16 mouse cellular contexts compared by ENCODE assay signal in the genomic region with DNA sequence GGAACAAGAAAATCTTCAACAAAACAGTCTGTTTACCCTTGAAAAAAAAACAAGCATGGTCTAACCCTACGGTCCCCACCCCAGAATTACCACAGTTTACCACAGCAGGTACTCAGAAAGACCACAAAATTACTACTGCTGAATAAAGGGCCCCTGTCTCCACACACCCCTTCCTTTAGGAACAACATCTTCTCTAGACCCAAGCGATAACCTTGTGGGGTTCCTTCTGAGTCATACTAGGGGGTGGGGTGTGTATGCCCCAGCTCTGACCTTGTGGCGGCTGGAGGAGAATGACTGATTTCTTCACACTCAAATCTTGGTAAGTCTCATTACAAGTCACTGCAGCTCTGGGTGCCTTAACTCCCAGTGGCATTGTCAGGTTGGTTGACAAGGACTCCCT.
A peak's percentile ranks its signal among the peaks of the same experiment; 100 is the strongest.
DNase-seq lines count a peak whose midpoint lies in the region; ATAC-seq and TF ChIP-seq lines count a peak whose summit lies in the region.
"Had no signal": no experiment of that assay in that cellular context is flagged by ENCODE, and none has a peak within 500 bp of the region (broad histone marks: within the 10 kb centered on the region; RNA-seq: fewer than 3 reads in every experiment).

No protein-coding gene starts in this region.

- no peak overlapping the region for H3K4me2 ChIP-seq in intestine, postnatal 0 days (replicated peaks; ENCODE audit: low read depth)
- H3K4me2 ChIP-seq: embryonic facial prominence, embryonic 13.5 days; lung, embryonic 15.5 days; midbrain, embryonic 12.5 days; neural tube, embryonic 15.5 days had no signal

- TF ChIP-seq CTCF in intestine, postnatal 0 days (IDR thresholded peaks at IDR 0.05; ENCODE audit: low read depth): no peak

- no peak overlapping the region for H3K9ac ChIP-seq in intestine, postnatal 0 days (ENCODE audit: low read depth, low read length)
- H3K9ac ChIP-seq: embryonic facial prominence, embryonic 13.5 days; lung, embryonic 15.5 days; midbrain, embryonic 12.5 days; neural tube, embryonic 15.5 days had no signal

- no peak overlapping the region for H3K4me3 ChIP-seq in intestine, postnatal 0 days (ENCODE audit: low read depth, low read length)
- H3K4me3 ChIP-seq: embryonic facial prominence, embryonic 13.5 days; left cerebral cortex, adult 2 months; lung, embryonic 15.5 days; midbrain, embryonic 12.5 days; neural tube, embryonic 15.5 days had no signal

- no peaks in the 10 kb centered on the region for H3K36me3 ChIP-seq in intestine, postnatal 0 days (ENCODE audit: control insufficient read depth, insufficient read depth)
- H3K36me3 ChIP-seq: embryonic facial prominence, embryonic 13.5 days; lung, embryonic 15.5 days; midbrain, embryonic 12.5 days; neural tube, embryonic 15.5 days had no signal

- H3K9me3 ChIP-seq in intestine, postnatal 0 days (ENCODE audit: control insufficient read depth): no peaks in the 10 kb centered on the region
- H3K9me3 ChIP-seq: embryonic facial prominence, embryonic 13.5 days; lung, embryonic 15.5 days; midbrain, embryonic 12.5 days; neural tube, embryonic 15.5 days had no signal

- intact Hi-C loops in left cerebral cortex, postnatal 25 days (cut with DNase I): no loop called here

- 43% methylated on average over 3 of the region's 3 CpGs for WGBS in intestine, postnatal 0 days

- ATAC-seq in intestine, postnatal 0 days: peak; percentile 44

- peaks cover 10% of the 10 kb centered on the region; the same call in 1 of the 2 replicates for H3K4me1 ChIP-seq in intestine, postnatal 0 days (replicated peaks; ENCODE audit: control insufficient read depth, insufficient read depth, low read length)

- peak; percentile 54 for DNase-seq in 3T3-L1 (ENCODE audit: low read depth, low spot score)
- DNase-seq in CD4-positive helper T cell, adult 2 months (ENCODE audit: low read depth, low spot score): peak; percentile 66
- peak; percentile 70 for DNase-seq in adrenal gland, adult 8-10 months
- DNase-seq in left cerebral cortex, postnatal 25 days (ENCODE audit: low spot score in 2 of 2): no peak
- no peak for DNase-seq in spleen, postnatal 14 days (ENCODE audit: low spot score in 2 of 2)
- DNase-seq in gastrocnemius, postnatal 25 days: no peak
- DNase-seq in cerebellum, adult 11-12 months: no peak
- DNase-seq: cerebellum, postnatal 10 days; kidney, postnatal 10 days; liver had no signal

- no peaks in the 10 kb centered on the region for H3K27me3 ChIP-seq in intestine, postnatal 0 days (replicated peaks; ENCODE audit: control insufficient read depth, insufficient read depth, low read length)
- H3K27me3 ChIP-seq: embryonic facial prominence, embryonic 13.5 days; lung, embryonic 15.5 days; midbrain, embryonic 12.5 days; neural tube, embryonic 15.5 days had no signal

- H3K27ac ChIP-seq in intestine, postnatal 0 days (ENCODE audit: low read depth, low read length): no peak overlapping the region
- H3K27ac ChIP-seq: embryonic facial prominence, embryonic 13.5 days; left cerebral cortex, adult 2 months; lung, embryonic 15.5 days; midbrain, embryonic 12.5 days; neural tube, embryonic 15.5 days had no signal

Comparison
In these comparisons a context has a peak if more than half of its experiments do, and no peak if none do; other contexts are left out.
1. DNase-seq: peak in 3T3-L1 (single experiment), CD4-positive helper T cell, adult 2 months (single experiment) and adrenal gland, adult 8-10 months (single experiment); none in left cerebral cortex, postnatal 25 days (0 of 2), spleen, postnatal 14 days (0 of 2), gastrocnemius, postnatal 25 days (single experiment) and cerebellum, adult 11-12 months (single experiment).